Mouse (Mus musculus) olfactory bulb, adult 2 months (tissue): ENCODE data around the gene Eaf2.

Source experiments
- CTCF ChIP-seq: fragments of 200-500 bp; IDR thresholded peaks from 2 replicates; pipeline ENCODE4 v1.5.1; 2012; ENCODE audit warnings: low read depth, mild to moderate bottlenecking, low read length, moderate library complexity; ENCODE audit not compliant: insufficient read depth
- POLR2A ChIP-seq: fragments of 200-500 bp; IDR thresholded peaks from 2 replicates; pipeline ENCODE4 v1.6.1; 2012; ENCODE audit warnings: mild to moderate bottlenecking, low read depth, low read length, moderate library complexity; ENCODE audit not compliant: insufficient read depth

DNA sequence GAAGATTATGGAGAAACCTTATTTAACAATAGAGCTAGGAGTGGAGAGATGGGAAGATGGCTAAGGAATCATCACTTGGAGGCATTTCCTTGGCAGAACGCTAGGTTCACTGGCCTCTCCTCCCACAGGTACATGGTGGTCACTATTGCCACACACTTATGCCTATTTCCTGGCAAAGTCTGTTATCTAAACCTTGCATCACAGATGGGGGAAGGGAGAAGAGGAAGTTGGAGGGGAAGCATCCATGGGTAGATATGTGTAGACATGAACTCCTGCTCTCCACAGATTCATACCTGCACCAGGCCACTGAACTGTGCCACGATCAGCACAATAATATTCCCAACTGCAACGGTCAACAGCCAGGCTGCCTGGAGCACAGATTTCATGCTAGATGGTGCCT, 122.8 kb downstream of the Eaf2 start:
- no peak for TF ChIP-seq CTCF
- no peak for TF ChIP-seq POLR2A
